Mouse (Mus musculus) stomach, embryonic 15.5 days (tissue): ENCODE data around the gene Vapb. TPM values are rescaled to one million over a fixed set of nuclear protein-coding genes. Genes with fewer than 3 reads are reported as not detected.
"Not testable (repeated sequence)": the region's sequence is repeated elsewhere in the genome, so short reads cannot be mapped to it uniquely, and the experiment has no call there.

Source experiments
- ATAC-seq: fragments of 200-750 bp; cut with Nextera tagmentation; 2 replicates; pipeline ENCODE4 v1.8.0; 2017; ENCODE audit warnings: low read depth, moderate number of reproducible peaks, moderate TSS enrichment; ENCODE audit not compliant: insufficient read depth, low FRiP score
- H3K27ac ChIP-seq: fragments of 300-500 bp; sonication (generic); 2 replicates; pipeline ENCODE4 v1.5.1; 2015; ENCODE audit warnings: mild to moderate bottlenecking, inconsistent platforms
- H3K27me3 ChIP-seq: fragments of 300-500 bp; sonication (generic); replicated peaks from 2 replicates; pipeline ENCODE4 v1.6.1; 2015; ENCODE audit warnings: inconsistent platforms
- H3K36me3 ChIP-seq: fragments of 300-500 bp; sonication (generic); 2 replicates; pipeline ENCODE4 v1.6.1; 2015; ENCODE audit warnings: inconsistent platforms
- H3K4me1 ChIP-seq: fragments of 300-500 bp; sonication (generic); 2 replicates; pipeline ENCODE4 v1.6.1; 2015; ENCODE audit warnings: inconsistent platforms
- H3K4me2 ChIP-seq: fragments of 300-500 bp; sonication (generic); 2 replicates; pipeline ENCODE4 v1.6.1; 2015; ENCODE audit warnings: mild to moderate bottlenecking, inconsistent platforms
- H3K4me3 ChIP-seq: fragments of 300-500 bp; sonication (generic); replicated peaks from 2 replicates; pipeline ENCODE4 v1.5.1; 2015; ENCODE audit warnings: inconsistent platforms
- H3K9ac ChIP-seq: fragments of 300-500 bp; sonication (generic); 2 replicates; pipeline ENCODE4 v1.6.1; 2015; ENCODE audit warnings: inconsistent platforms
- H3K9me3 ChIP-seq: fragments of 300-500 bp; sonication (generic); 2 replicates; pipeline ENCODE4 v1.6.1; 2016; ENCODE audit warnings: inconsistent platforms
- WGBS: fragments of 180-500 bp; shearing (Covaris S2); methylation state at CpG from one replicate; pipeline ENCODE4 v1.1.7; 2015; 5-methylcytosine and 5-hydroxymethylcytosine counted together
- polyA plus RNA-seq: library from polyadenylated mRNA; unstranded; fragments of >200 nt; fragmentation: Nextera tagmentation; extraction: Ambion mirVana; gene quantifications from 2 replicates; pipeline ENCODE4 v1.2.1, GENCODE M21; 2015

Gene Vapb
- polyA plus RNA-seq, result 14.3 and 15.4 TPM in 2 replicates

GRCm38 (mm10) chr2:173737222-173737989 lies at the start of gene Vapb:
TSS of gene Vapb (plus strand) at chr2:173737511.
- H3K4me3 ChIP-seq, result peak within 1 kb of the TSS; percentile 94
- peak within 1 kb of the TSS; percentile 74 for H3K4me2 ChIP-seq
- H3K4me1 ChIP-seq, result peaks cover 30% of the 10 kb centered on the region; the same call in 1 of the 2 replicates
- peak within 1 kb of the TSS; percentile 80 for H3K27ac ChIP-seq
- peak; percentile 98 for ATAC-seq
- under 1% methylated on average over 70 of the region's 70 CpGs for WGBS
- no peaks in the 10 kb centered on the region for H3K27me3 ChIP-seq
- H3K9me3 ChIP-seq, result no peaks in the 10 kb centered on the region
- H3K36me3 ChIP-seq, result no peaks in the 10 kb centered on the region; the same call in 1 of the 2 replicates
- H3K9ac ChIP-seq, result peak within 1 kb of the TSS; percentile 93

DNA sequence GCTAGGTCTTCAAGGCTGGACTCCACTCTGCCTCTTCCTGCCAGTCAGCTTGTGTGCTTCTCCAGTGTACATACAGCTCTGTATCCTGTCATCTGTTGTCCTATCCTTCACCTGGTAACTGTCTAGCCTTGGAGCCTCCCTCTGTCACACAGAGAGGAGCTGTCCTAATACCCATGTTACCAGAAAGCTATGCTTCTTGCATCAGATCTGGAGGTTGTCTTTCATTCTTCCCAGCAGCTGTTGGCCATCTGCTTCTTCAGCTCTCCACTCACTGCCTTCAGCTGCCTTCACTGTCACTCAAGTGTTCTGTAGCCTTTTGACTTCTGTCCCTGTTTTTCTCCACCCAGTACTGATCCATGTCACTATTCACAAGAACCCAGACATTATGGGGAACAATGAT lies 47.5 kb upstream of the Vapb start:
- Histone ChIP-seq H3K4me2 (no peak overlapping the region), H3K36me3 (peaks cover 20% of the 10 kb centered on the region), H3K27me3 (no peaks in the 10 kb centered on the region), H3K9me3 (no peaks in the 10 kb centered on the region), H3K27ac (no peak overlapping the region), H3K4me3 (no peak overlapping the region), H3K9ac (no peak overlapping the region), H3K4me1 (0 out of 2 replicates have a peak, but pooled peaks cover 6% of the 10 kb centered on the region)
- ATAC-seq, result no peak

- no peaks in the 10 kb centered on the region for H3K27me3 ChIP-seq
- H3K36me3 ChIP-seq, result peaks cover 20% of the 10 kb centered on the region
- no peaks in the 10 kb centered on the region for H3K9me3 ChIP-seq
- 73% methylated on average over 6 of the region's 6 CpGs for WGBS
- ATAC-seq, result no peak
- no peaks in the 10 kb centered on the region for H3K4me1 ChIP-seq
- H3K4me3 ChIP-seq, result no peak overlapping the region
- no peak overlapping the region for H3K4me2 ChIP-seq
- H3K9ac ChIP-seq, result no peak overlapping the region
- no peak overlapping the region for H3K27ac ChIP-seq
Measured at GRCm38 (mm10) chr2:173691748-173692147, 45.6 kb upstream of the Vapb start.

- H3K27ac ChIP-seq, result no peak overlapping the region
- H3K9me3 ChIP-seq, result no peaks in the 10 kb centered on the region
- no peaks in the 10 kb centered on the region for H3K27me3 ChIP-seq
- H3K4me1 ChIP-seq, result no peaks in the 10 kb centered on the region
- H3K9ac ChIP-seq, result no peak overlapping the region
- no peak overlapping the region for H3K4me3 ChIP-seq
- no peak overlapping the region for H3K4me2 ChIP-seq
- no peak for ATAC-seq
- H3K36me3 ChIP-seq, result peaks cover 23% of the 10 kb centered on the region
- WGBS, result 90% methylated on average over 2 of the region's 2 CpGs
Measured at GRCm38 (mm10) chr2:173692693-173693092, 44.6 kb upstream of the Vapb start.

DNA sequence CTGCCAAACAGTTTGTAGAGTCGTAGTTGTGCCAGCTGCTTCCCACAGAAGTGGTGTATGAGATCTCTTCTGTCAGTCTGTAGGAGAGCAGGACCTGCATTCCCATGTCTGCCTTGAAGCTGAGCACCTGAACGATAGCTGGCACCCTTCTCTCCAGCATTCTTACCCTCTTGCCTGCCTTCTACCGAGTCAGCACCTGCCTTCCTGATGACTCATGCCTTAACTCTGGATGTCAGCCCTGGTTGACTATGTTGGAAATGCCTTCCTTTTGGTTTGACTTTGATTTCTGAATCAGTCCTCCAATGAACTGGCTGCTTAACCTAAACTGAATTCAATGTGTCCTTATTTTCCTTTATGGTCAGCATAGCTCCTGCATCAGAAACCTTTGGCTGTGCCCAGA lies 38.5 kb upstream of the Vapb start:
- WGBS, result 72% methylated on average over 3 of the region's 3 CpGs
- Histone ChIP-seq H3K4me1 (no peaks in the 10 kb centered on the region), H3K27ac (no peak overlapping the region), H3K36me3 (peaks cover 29% of the 10 kb centered on the region), H3K4me2 (no peak overlapping the region), H3K27me3 (no peaks in the 10 kb centered on the region), H3K9ac (no peak overlapping the region), H3K4me3 (no peak overlapping the region), H3K9me3 (no peaks in the 10 kb centered on the region)
- ATAC-seq, result no peak; the same call in 1 of the 2 replicates

DNA sequence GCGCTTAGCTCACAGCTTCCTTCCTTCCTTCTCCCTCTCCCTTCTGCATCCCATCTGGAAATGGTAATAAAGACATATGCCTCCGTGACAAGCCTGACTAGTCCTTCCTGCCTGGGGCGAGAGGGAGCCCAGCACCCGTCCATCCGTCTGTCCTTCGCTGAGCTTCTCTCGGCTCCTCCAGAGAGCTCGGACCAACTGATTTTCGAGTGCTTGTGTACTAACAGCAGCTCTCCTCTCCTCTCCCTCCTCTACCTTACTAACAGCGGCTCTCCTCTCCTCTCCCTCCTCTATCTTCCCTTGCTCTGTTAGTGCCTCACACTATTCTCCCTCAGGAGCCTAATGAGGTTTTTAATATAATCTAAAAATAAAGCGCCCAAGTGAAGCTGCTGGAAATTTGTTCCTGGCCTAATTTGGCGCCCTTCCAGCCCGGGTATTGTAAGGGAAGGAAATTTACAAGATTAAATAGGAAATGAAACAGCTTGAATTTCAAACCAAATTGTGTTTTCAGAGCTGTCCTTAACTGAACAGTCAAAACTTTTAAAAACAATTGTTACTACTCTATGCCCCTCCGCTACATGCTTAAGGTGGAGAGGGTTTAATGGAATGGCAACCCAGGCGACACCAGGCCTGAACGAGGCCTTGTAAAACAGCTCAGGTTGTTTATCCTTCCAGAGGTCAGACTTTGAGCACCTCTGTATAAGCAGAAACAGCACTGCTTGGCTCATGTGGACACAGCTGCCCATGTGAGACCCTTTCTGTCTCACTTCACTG lies 35.0 kb upstream of the Vapb start:
- Histone ChIP-seq H3K4me2 (no peak overlapping the region), H3K27ac (peak overlapping the region; percentile 73; the same call in 1 of the 2 replicates), H3K27me3 (no peaks in the 10 kb centered on the region), H3K4me1 (no peaks in the 10 kb centered on the region), H3K4me3 (no peak overlapping the region), H3K9ac (no peak overlapping the region), H3K36me3 (peaks cover 37% of the 10 kb centered on the region), H3K9me3 (no peaks in the 10 kb centered on the region)
- 54% methylated on average over 16 of the region's 16 CpGs for WGBS
- ATAC-seq, result no peak

DNA sequence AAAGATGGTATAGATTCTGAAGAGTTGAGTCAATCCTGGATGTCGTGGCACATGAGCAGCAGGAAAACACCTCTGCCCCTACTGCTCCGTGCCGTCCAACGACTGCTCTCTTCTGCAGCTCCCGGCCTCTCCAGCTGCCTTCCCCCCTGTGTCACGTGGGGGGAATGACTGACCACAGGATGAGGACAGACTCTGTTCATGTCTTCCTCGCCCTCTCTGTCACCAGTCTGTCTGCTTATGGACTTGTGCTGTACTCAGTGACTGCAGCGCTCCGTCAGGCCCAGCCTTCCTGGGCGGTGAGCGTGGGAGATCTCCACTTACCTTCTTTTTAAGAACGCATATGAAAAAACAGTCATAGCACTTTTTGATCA lies 34.5 kb upstream of the Vapb start:
- no peak for ATAC-seq
- Histone ChIP-seq H3K9me3 (no peaks in the 10 kb centered on the region), H3K4me1 (no peaks in the 10 kb centered on the region), H3K27me3 (no peaks in the 10 kb centered on the region), H3K27ac (no peak overlapping the region; the same call in 1 of the 2 replicates), H3K9ac (no peak overlapping the region), H3K36me3 (peaks cover 33% of the 10 kb centered on the region), H3K4me3 (no peak overlapping the region), H3K4me2 (no peak overlapping the region)
- 73% methylated on average over 12 of the region's 12 CpGs for WGBS

DNA sequence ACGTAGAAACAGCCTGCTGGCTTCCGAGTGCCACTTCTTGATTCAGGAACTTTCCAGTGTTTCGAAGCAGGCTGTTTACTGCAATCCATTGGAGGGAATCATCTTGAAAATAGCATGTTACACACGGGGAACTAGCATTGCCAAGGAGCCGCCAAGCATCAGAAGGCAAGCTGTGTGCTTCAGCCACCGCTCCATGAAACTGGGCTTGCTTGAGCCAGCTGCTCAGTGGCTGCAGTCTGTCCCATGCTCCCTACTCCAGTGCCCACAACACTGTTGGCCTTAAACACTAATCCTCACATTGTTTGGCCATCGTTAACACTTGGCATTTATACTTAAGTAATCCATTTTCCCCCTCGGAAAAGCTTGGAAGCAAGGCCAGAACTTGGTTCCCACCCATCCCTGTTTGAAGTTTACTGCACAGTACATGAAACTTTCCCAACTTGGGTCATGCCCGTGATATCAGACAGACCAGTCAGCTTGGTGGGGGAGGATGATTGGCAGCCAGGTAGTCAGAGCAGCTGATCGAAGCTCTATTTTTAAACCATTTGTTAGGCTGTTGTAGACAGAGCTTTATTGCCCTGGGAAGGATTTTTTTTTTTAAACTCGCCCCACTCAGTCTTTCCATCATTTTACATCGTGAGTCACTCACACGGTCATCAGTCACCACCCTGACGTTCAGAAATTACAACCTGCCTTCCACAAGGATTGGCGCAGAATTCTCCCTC lies 31.3 kb upstream of the Vapb start:
- Histone ChIP-seq H3K4me3 (no peak overlapping the region), H3K36me3 (peaks cover 20% of the 10 kb centered on the region), H3K9me3 (no peaks in the 10 kb centered on the region), H3K4me2 (no peak overlapping the region), H3K27ac (no peak overlapping the region), H3K9ac (no peak overlapping the region), H3K27me3 (no peaks in the 10 kb centered on the region), H3K4me1 (no peaks in the 10 kb centered on the region)
- no peak for ATAC-seq
- WGBS, result 81% methylated on average over 15 of the region's 15 CpGs

DNA sequence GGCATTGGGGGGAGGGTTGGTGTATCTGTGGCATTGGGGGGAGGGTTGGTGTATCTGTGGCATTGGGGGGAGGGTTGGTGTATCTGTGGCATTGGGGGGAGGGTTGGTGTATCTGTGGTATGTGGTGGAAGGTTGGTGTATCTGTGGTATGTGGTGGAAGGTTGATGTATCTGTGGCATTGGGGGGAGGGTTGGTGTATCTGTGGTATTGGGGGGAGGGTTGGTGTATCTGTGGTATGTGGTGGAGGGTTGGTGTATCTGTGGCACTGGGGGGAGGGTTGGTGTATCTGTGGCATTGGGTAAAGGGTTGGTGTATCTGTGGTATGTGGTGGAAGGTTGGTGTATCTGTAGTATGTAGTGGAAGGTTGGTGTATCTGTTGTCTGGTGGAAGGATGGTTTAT lies 29.7 kb upstream of the Vapb start:
- not testable (repeated sequence) for ATAC-seq, H3K9ac ChIP-seq, H3K4me3 ChIP-seq, H3K9me3 ChIP-seq, H3K27ac ChIP-seq, H3K4me2 ChIP-seq, H3K4me1 ChIP-seq, H3K27me3 ChIP-seq
- peaks cover 15% of the 10 kb centered on the region for H3K36me3 ChIP-seq

DNA sequence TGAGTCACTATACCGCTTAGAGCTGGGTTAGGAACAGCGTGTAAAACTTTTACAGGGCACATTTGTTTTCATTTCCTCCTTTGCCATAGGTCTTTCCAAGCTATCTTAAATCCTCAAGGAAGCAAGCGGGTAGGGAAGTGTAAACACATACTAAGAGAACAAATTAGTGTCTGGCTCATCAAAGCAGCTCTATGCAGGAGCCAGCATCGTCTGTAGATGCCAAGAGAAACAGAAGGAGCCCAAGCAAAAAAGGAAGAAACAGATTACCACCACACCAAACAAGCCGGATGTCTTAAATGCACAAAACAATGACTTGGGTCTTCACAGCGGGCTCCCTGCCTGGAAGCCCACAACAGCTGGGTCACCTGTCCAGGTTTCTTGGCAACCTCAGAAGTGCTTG lies 27.1 kb upstream of the Vapb start:
- H3K4me2 ChIP-seq, result no peak overlapping the region
- no peaks in the 10 kb centered on the region for H3K36me3 ChIP-seq
- no peaks in the 10 kb centered on the region for H3K9me3 ChIP-seq
- H3K27me3 ChIP-seq, result no peaks in the 10 kb centered on the region
- no peak overlapping the region for H3K4me3 ChIP-seq
- WGBS, result 60% methylated on average over 6 of the region's 6 CpGs
- H3K4me1 ChIP-seq, result peaks cover 5% of the 10 kb centered on the region
- no peak overlapping the region for H3K9ac ChIP-seq
- H3K27ac ChIP-seq, result no peak overlapping the region
- no peak for ATAC-seq

DNA sequence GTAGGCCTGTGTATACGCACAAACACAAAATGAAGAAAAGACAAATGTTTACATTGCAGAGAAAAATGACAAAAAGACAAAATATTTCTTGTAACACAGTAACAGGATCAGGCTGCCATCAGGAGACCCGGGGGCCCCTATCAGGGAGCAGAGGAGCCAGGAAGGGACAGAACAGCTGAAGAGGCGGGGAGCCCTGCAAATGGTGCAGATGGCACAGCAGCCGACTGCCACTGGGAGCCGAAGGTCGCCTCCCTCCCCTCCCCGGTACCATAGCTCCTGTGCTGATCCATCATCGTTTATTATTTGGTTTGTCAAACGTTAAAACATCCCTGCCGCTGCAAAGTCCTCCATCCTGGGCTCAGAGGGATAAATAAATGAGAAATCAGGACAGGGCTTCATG lies 24.7 kb upstream of the Vapb start:
- H3K9ac ChIP-seq, result no peak overlapping the region
- peak overlapping the region; percentile 35; the same call in 1 of the 2 replicates for H3K27ac ChIP-seq
- no peaks in the 10 kb centered on the region for H3K9me3 ChIP-seq
- no peaks in the 10 kb centered on the region for H3K36me3 ChIP-seq
- ATAC-seq, result no peak
- H3K4me1 ChIP-seq, result peaks cover 5% of the 10 kb centered on the region
- no peaks in the 10 kb centered on the region for H3K27me3 ChIP-seq
- no peak overlapping the region for H3K4me2 ChIP-seq
- H3K4me3 ChIP-seq, result no peak overlapping the region
- 17% methylated on average over 10 of the region's 10 CpGs for WGBS

- WGBS, result 66% methylated on average over 4 of the region's 4 CpGs
- Histone ChIP-seq H3K27ac (no peak overlapping the region), H3K36me3 (no peaks in the 10 kb centered on the region), H3K9ac (no peak overlapping the region), H3K9me3 (no peaks in the 10 kb centered on the region), H3K27me3 (no peaks in the 10 kb centered on the region), H3K4me3 (no peak overlapping the region), H3K4me1 (peaks cover 5% of the 10 kb centered on the region), H3K4me2 (no peak overlapping the region)
- no peak for ATAC-seq
Measured at GRCm38 (mm10) chr2:173713241-173713640, 24.1 kb upstream of the Vapb start.
